Mouse (Mus musculus): ENCODE measurements around the gene Aco2. TPM values are rescaled to one million over a fixed set of nuclear protein-coding genes. Genes with fewer than 3 reads are reported as not detected.

Aco2 gene
- polyA plus RNA-seq, 1 experiment, result 621 TPM

- no peak overlapping the region for H3K27ac ChIP-seq (ENCODE audit: insufficient read depth, low read length)
- TF ChIP-seq CTCF (IDR thresholded peaks at IDR 0.05; ENCODE audit: borderline replicate concordance, insufficient read depth, low read depth, low read length) (no peak), POLR2A (IDR thresholded peaks at IDR 0.05; ENCODE audit: borderline replicate concordance, insufficient read depth, low read length) (no peak)
- no peak for DNase-seq
- WGBS, result 96% methylated on average over 7 of the region's 7 CpGs
- H3K4me3 ChIP-seq (replicated peaks; ENCODE audit: insufficient read depth, low read depth, low read length), result no peak overlapping the region
- peaks cover 4% of the 10 kb centered on the region; the same call in 1 of the 2 replicates for H3K4me1 ChIP-seq (ENCODE audit: control insufficient read depth, insufficient read depth, low read length)
- no peaks in the 10 kb centered on the region for H3K27me3 ChIP-seq (ENCODE audit: control insufficient read depth, insufficient read depth, low read length)
Observed at GRCm38 (mm10) chr15:81864238-81864637, 7.9 kb upstream of the Aco2 start.

GRCm38 (mm10) chr15:81869985-81870384 lies 2.1 kb upstream of the Aco2 start:
- Histone ChIP-seq H3K27me3 (ENCODE audit: control insufficient read depth, insufficient read depth, low read length) (no peaks in the 10 kb centered on the region), H3K4me3 (replicated peaks; ENCODE audit: insufficient read depth, low read depth, low read length) (no peak overlapping the region), H3K4me1 (ENCODE audit: control insufficient read depth, insufficient read depth, low read length) (peaks cover 2% of the 10 kb centered on the region; the same call in 1 of the 2 replicates), H3K27ac (ENCODE audit: insufficient read depth, low read length) (no peak overlapping the region)
- 98% methylated on average over 5 of the region's 5 CpGs for WGBS
- TF ChIP-seq CTCF (IDR thresholded peaks at IDR 0.05; ENCODE audit: borderline replicate concordance, insufficient read depth, low read depth, low read length), result no peak
- no peak for TF ChIP-seq POLR2A (IDR thresholded peaks at IDR 0.05; ENCODE audit: borderline replicate concordance, insufficient read depth, low read length)
- DNase-seq, result no peak

GRCm38 (mm10) chr15:81871604-81872261 lies 376 bp upstream of the Aco2 start, which contains the start of gene Phf5a:
Phf5a (minus strand) TSS chr15:81871911.
- peak; percentile 85 to 88 for DNase-seq
- WGBS, result under 1% methylated on average over 30 of the region's 30 CpGs
- H3K4me3 ChIP-seq (replicated peaks; ENCODE audit: insufficient read depth, low read depth, low read length), result peak within 1 kb of the TSS; percentile 83
- peak within 1 kb of the TSS; percentile 97 for H3K27ac ChIP-seq (ENCODE audit: insufficient read depth, low read length)
- H3K27me3 ChIP-seq (ENCODE audit: control insufficient read depth, insufficient read depth, low read length), result no peaks in the 10 kb centered on the region
- peaks cover 5% of the 10 kb centered on the region; the same call in 1 of the 2 replicates for H3K4me1 ChIP-seq (ENCODE audit: control insufficient read depth, insufficient read depth, low read length)
- TF ChIP-seq POLR2A (IDR thresholded peaks at IDR 0.05; ENCODE audit: borderline replicate concordance, insufficient read depth, low read length) (peak; percentile 48; the same call in 1 of the 2 replicates), CTCF (IDR thresholded peaks at IDR 0.05; ENCODE audit: borderline replicate concordance, insufficient read depth, low read depth, low read length) (no peak)

- 13% methylated on average over 5 of the region's 5 CpGs for WGBS
- Histone ChIP-seq H3K27ac (ENCODE audit: insufficient read depth, low read length) (peak overlapping the region; percentile 92), H3K4me3 (replicated peaks; ENCODE audit: insufficient read depth, low read depth, low read length) (no peak overlapping the region), H3K4me1 (ENCODE audit: control insufficient read depth, insufficient read depth, low read length) (peaks cover 15% of the 10 kb centered on the region), H3K27me3 (ENCODE audit: control insufficient read depth, insufficient read depth, low read length) (no peaks in the 10 kb centered on the region)
- DNase-seq, result peak; percentile 38 to 45
- TF ChIP-seq POLR2A (IDR thresholded peaks at IDR 0.05; ENCODE audit: borderline replicate concordance, insufficient read depth, low read length) (no peak), CTCF (IDR thresholded peaks at IDR 0.05; ENCODE audit: borderline replicate concordance, insufficient read depth, low read depth, low read length) (no peak)
Observed at GRCm38 (mm10) chr15:81879531-81880401, 7.7 kb downstream of the Aco2 start.

- peaks cover 13% of the 10 kb centered on the region for H3K4me1 ChIP-seq (ENCODE audit: control insufficient read depth, insufficient read depth, low read length)
- no peaks in the 10 kb centered on the region for H3K27me3 ChIP-seq (ENCODE audit: control insufficient read depth, insufficient read depth, low read length)
- no peak overlapping the region for H3K4me3 ChIP-seq (replicated peaks; ENCODE audit: insufficient read depth, low read depth, low read length)
- H3K27ac ChIP-seq (ENCODE audit: insufficient read depth, low read length), result no peak overlapping the region; the same call in 1 of the 2 replicates
- DNase-seq, result no peak
- 75% methylated on average over 3 of the region's 3 CpGs for WGBS
- TF ChIP-seq CTCF (IDR thresholded peaks at IDR 0.05; ENCODE audit: borderline replicate concordance, insufficient read depth, low read depth, low read length), result no peak
- no peak for TF ChIP-seq POLR2A (IDR thresholded peaks at IDR 0.05; ENCODE audit: borderline replicate concordance, insufficient read depth, low read length)
Observed at GRCm38 (mm10) chr15:81882348-81882747, 10.2 kb downstream of the Aco2 start.

GRCm38 (mm10) chr15:81885418-81885934 lies 13.4 kb downstream of the Aco2 start:
- H3K27ac ChIP-seq (ENCODE audit: insufficient read depth, low read length), result no peak overlapping the region
- H3K4me1 ChIP-seq (ENCODE audit: control insufficient read depth, insufficient read depth, low read length), result peaks cover 20% of the 10 kb centered on the region
- DNase-seq, result no peak
- H3K4me3 ChIP-seq (replicated peaks; ENCODE audit: insufficient read depth, low read depth, low read length), result no peak overlapping the region
- H3K27me3 ChIP-seq (ENCODE audit: control insufficient read depth, insufficient read depth, low read length), result no peaks in the 10 kb centered on the region
- no peak for TF ChIP-seq CTCF (IDR thresholded peaks at IDR 0.05; ENCODE audit: borderline replicate concordance, insufficient read depth, low read depth, low read length)
- no peak for TF ChIP-seq POLR2A (IDR thresholded peaks at IDR 0.05; ENCODE audit: borderline replicate concordance, insufficient read depth, low read length)
- WGBS, result 66% methylated on average over 3 of the region's 3 CpGs

GRCm38 (mm10) chr15:81886795-81887550 lies 14.9 kb downstream of the Aco2 start:
- peaks cover 20% of the 10 kb centered on the region for H3K4me1 ChIP-seq (ENCODE audit: control insufficient read depth, insufficient read depth, low read length)
- TF ChIP-seq CTCF (IDR thresholded peaks at IDR 0.05; ENCODE audit: borderline replicate concordance, insufficient read depth, low read depth, low read length) (no peak), POLR2A (IDR thresholded peaks at IDR 0.05; ENCODE audit: borderline replicate concordance, insufficient read depth, low read length) (no peak)
- H3K27me3 ChIP-seq (ENCODE audit: control insufficient read depth, insufficient read depth, low read length), result no peaks in the 10 kb centered on the region
- H3K27ac ChIP-seq (ENCODE audit: insufficient read depth, low read length), result no peak overlapping the region
- DNase-seq, result no peak
- H3K4me3 ChIP-seq (replicated peaks; ENCODE audit: insufficient read depth, low read depth, low read length), result no peak overlapping the region
- WGBS, result 91% methylated on average over 6 of the region's 6 CpGs
